Mouse (Mus musculus): Measurements from ENCODE around the gene Map1b.

GRCm38 (mm10) chr13:99434494-99434893, 81.8 kb downstream of the Map1b start:
- TF ChIP-seq CTCF (IDR thresholded peaks at IDR 0.05; ENCODE audit: insufficient read depth, low read depth, low read length) (no peak), POLR2A (IDR thresholded peaks at IDR 0.05; ENCODE audit: insufficient read depth, low read depth, low read length) (no peak)

All from olfactory bulb, adult 2 months (tissue).